ENCODE assay signal across 24 mouse cellular contexts in genomic region chr1:187891262-187891661, GRCm38 (mm10).
DNase-seq lines count a peak whose midpoint lies in the region; ATAC-seq and TF ChIP-seq lines count a peak whose summit lies in the region.
"Had no signal": no experiment of that assay in that cellular context is flagged by ENCODE, and none has a peak within 500 bp of the region (broad histone marks: within the 10 kb centered on the region; RNA-seq: fewer than 3 reads in every experiment).

No protein-coding gene starts in this region.

- no peak overlapping the region for H3K9ac ChIP-seq in liver, adult 2 months (ENCODE audit: low read depth, low read length)
- no peak overlapping the region for H3K9ac ChIP-seq in liver, postnatal 0 days (replicated peaks)
- H3K9ac ChIP-seq: forebrain, postnatal 0 days; hindbrain, embryonic 13.5 days had no signal

- TF ChIP-seq EP300 in liver, postnatal 0 days (IDR thresholded peaks at IDR 0.05; ENCODE audit: low read depth), result no peak

- H3K27ac ChIP-seq in liver, adult 2 months (replicated peaks; ENCODE audit: insufficient read depth, low read depth, low read length), result no peak overlapping the region
- no peak overlapping the region for H3K27ac ChIP-seq in liver, postnatal 0 days (ENCODE audit: low read depth)
- H3K27ac ChIP-seq: hindbrain, embryonic 10.5 days; hindbrain, embryonic 13.5 days had no signal

- no peaks in the 10 kb centered on the region for H3K27me3 ChIP-seq in liver, adult 2 months (ENCODE audit: control insufficient read depth, insufficient read depth, low read length)
- no peaks in the 10 kb centered on the region for H3K27me3 ChIP-seq in liver, postnatal 0 days (ENCODE audit: insufficient read depth, low read length)
- H3K27me3 ChIP-seq: CH12.LX; hindbrain, embryonic 13.5 days had no signal

- DNase-seq in adrenal gland, adult 2 months, result peak; percentile 11
- DNase-seq in adrenal gland, postnatal 36 days, result no peak
- peak; percentile 39 for DNase-seq in liver, adult 2 months (ENCODE audit: extremely low read depth, low read depth, low spot score)
- no peak for DNase-seq in liver, postnatal 0 days
- DNase-seq in lung, postnatal 36 days, result peak; percentile 16
- DNase-seq in lung, postnatal 4 days, result no peak
- DNase-seq in frontal cortex, adult 2 months (ENCODE audit: extremely low spot score in 1 of 2, low spot score in 1 of 2), result no peak
- DNase-seq: adrenal gland, adult 8-10 months; adrenal gland, postnatal 25 days; B cell, adult 2 months; cerebellum, adult 18-20 months; cerebellum, adult 9-10 months; cerebellum, postnatal 14 days; forebrain, postnatal 0 days; gastrocnemius, postnatal 25 days; heart, postnatal 36 days had no signal

- H3K4me3 ChIP-seq in liver, adult 2 months (ENCODE audit: insufficient read depth, low read depth, low read length), result no peak overlapping the region
- no peak overlapping the region for H3K4me3 ChIP-seq in liver, postnatal 0 days (ENCODE audit: low read depth, low read length)
- H3K4me3 ChIP-seq: hindbrain, embryonic 10.5 days; hindbrain, embryonic 13.5 days had no signal

- TF ChIP-seq POLR2A in liver, adult 2 months (IDR thresholded peaks at IDR 0.05; ENCODE audit: extremely low read depth, insufficient read depth, low read length), result no peak

- 65% methylated on average over 9 of the region's 9 CpGs for WGBS in liver, adult 2 months
- WGBS in liver, postnatal 0 days (ENCODE audit: insufficient replicate concordance), result 51% methylated on average over 9 of the region's 9 CpGs

- H3K4me2 ChIP-seq in liver, postnatal 0 days (ENCODE audit: low read depth, low read length), result no peak overlapping the region
- H3K4me2 ChIP-seq: heart, embryonic 11.5 days; hindbrain, embryonic 13.5 days had no signal

- H3K79me2 ChIP-seq in liver, adult 2 months (ENCODE audit: control insufficient read depth, insufficient read depth, low read length), result no peaks in the 10 kb centered on the region

- TF ChIP-seq CTCF in liver, adult 2 months (IDR thresholded peaks at IDR 0.05; ENCODE audit: low read depth, low read length), result no peak
- no peak for TF ChIP-seq CTCF in liver, postnatal 0 days (IDR thresholded peaks at IDR 0.05; ENCODE audit: low read depth)

- H3K9me3 ChIP-seq in liver, postnatal 0 days (ENCODE audit: low read length), result no peaks in the 10 kb centered on the region
- H3K9me3 ChIP-seq: hindbrain, embryonic 10.5 days; hindbrain, embryonic 13.5 days had no signal

- H3K4me1 ChIP-seq in liver, adult 2 months (ENCODE audit: control insufficient read depth, insufficient read depth, low read length), result no peaks in the 10 kb centered on the region
- no peaks in the 10 kb centered on the region for H3K4me1 ChIP-seq in liver, postnatal 0 days (ENCODE audit: insufficient read depth)
- H3K4me1 ChIP-seq: hindbrain, embryonic 13.5 days had no signal

- ATAC-seq in liver, postnatal 0 days, result no peak
- ATAC-seq in granulocyte monocyte progenitor cell, adult 5-6 weeks (replicated peaks; ENCODE audit: poor library complexity, severe bottlenecking), result peak; percentile 83
- ATAC-seq: forebrain, embryonic 14.5 days; forebrain, postnatal 0 days; hindbrain, embryonic 16.5 days had no signal

- no peaks in the 10 kb centered on the region for H3K36me3 ChIP-seq in liver, adult 2 months (ENCODE audit: control insufficient read depth, insufficient read depth, low read length)
- H3K36me3 ChIP-seq in liver, postnatal 0 days (replicated peaks; ENCODE audit: insufficient read depth, low read length), result no peaks in the 10 kb centered on the region
- H3K36me3 ChIP-seq: G1E; hindbrain, embryonic 10.5 days; hindbrain, embryonic 13.5 days had no signal

Comparison
In these comparisons a context has a peak if more than half of its experiments do, and no peak if none do; other contexts are left out.
1. DNase-seq: peak in adrenal gland, adult 2 months (single experiment), liver, adult 2 months (single experiment) and lung, postnatal 36 days (single experiment); none in adrenal gland, postnatal 36 days (0 of 2), liver, postnatal 0 days (single experiment), lung, postnatal 4 days (0 of 2) and frontal cortex, adult 2 months (0 of 2).